Mouse (Mus musculus): ENCODE measurements around the gene Cdk18.

DNA sequence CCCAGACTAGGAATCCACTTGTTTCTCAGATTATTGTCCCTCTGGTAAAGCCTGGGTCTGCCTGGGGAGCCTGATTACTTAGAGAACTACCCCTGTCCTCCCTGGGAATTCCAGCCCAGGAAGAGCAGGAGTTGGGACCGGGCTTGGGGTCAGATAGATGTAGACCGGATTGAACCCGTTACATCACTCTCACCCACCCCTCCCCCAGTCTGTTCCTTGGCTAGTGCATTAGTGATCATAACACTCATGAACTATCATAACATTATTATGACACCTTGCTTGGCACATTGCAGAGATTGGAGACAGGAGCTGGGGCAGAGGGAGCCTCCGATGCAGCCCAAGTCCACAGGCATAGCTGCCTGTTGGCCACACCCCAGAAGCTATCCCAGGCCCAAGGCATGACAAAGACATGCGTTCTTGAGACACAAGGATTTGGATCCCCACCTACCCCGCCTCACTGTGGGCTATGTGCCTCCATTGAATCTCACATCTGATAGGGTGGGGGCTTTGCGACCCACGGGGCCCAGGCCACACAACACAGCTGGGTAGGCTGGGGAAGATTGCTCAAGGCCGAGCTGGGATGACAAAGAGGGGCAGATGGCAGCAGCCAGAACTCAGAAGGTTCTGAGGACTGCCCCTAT is 1.4 kb downstream of the Cdk18 start:
- TF ChIP-seq CTCF (conservative IDR thresholded peaks at IDR 0.05 in 1 of 2, IDR thresholded peaks at IDR 0.05 in 1 of 2; ENCODE audit: low read depth in 2 of 2, low read length in 2 of 2) (no peak), MXI1 (IDR thresholded peaks at IDR 0.05; ENCODE audit: low read depth, low read length) (no peak)

All from CH12.LX (cell line).